Mouse (Mus musculus) cerebellum, adult 11-12 months (tissue): ENCODE results near the gene Erc1.
"Not testable (repeated sequence)": the region's sequence is repeated elsewhere in the genome, so short reads cannot be mapped to it uniquely, and the experiment has no call there.

ENCODE experiments used
- DNase-seq: peaks from one replicate; pipeline ENCODE4 v3.0.0; 2022

The Erc1 gene

DNA sequence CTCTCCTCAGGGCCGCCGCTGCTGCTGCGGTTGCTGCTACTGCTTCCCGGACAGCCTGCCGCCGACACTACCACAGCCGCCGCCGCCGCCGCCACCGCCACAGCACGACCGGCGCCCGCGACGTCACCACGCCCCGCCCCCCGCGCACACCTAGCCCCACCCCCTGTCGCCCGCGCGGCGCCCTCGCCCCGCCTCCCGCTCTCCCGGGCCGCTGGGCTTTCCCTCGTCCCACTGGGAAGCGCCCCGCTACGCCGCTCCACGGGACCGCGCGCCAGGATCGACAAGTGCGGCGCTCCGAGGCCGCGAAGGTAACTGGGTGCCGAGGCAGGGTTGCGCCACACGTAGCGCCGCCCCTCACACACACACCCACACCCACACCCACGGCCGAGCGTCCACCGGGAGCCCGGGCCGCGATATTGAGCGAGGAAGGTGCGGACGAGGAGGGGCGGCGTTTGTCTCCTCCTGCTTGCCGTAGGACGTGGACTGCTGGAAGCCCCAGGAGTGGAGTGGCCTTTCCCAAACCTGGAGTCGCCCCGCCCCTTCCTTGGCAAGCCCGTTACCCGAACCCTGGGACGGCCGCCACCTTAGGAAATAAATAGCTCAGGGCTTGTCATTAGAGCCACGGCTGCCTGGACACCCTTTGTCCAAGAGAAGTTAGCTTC is at the start of gene Erc1:
Gene Erc1 (minus strand): TSS at position 134 of the 662 bp plus-strand sequence.
- DNase-seq, result peak; percentile 99

GRCm38 (mm10) chr6:119892711-119893110 is 44.7 kb upstream of the Erc1 start:
- no peak for DNase-seq

DNA sequence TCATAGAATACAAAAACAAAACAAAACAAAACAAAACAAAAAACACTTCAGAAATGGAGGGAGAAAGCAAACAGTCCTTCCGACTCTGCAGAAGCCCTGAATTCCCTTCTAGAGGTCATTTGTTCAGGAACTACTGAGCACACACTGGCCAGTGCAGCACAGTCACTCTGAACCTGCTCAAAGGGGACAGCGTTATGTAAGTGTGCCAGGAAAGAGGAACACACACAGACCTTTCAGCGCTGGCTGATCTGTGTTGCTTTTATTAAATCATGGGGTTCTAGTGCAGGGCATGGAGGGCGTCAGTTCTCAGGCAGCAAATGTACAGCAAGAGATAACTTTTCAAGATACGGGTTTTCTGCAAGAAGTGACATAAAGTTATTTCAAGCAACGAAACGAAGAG is 35.2 kb upstream of the Erc1 start:
- DNase-seq, result no peak

DNA sequence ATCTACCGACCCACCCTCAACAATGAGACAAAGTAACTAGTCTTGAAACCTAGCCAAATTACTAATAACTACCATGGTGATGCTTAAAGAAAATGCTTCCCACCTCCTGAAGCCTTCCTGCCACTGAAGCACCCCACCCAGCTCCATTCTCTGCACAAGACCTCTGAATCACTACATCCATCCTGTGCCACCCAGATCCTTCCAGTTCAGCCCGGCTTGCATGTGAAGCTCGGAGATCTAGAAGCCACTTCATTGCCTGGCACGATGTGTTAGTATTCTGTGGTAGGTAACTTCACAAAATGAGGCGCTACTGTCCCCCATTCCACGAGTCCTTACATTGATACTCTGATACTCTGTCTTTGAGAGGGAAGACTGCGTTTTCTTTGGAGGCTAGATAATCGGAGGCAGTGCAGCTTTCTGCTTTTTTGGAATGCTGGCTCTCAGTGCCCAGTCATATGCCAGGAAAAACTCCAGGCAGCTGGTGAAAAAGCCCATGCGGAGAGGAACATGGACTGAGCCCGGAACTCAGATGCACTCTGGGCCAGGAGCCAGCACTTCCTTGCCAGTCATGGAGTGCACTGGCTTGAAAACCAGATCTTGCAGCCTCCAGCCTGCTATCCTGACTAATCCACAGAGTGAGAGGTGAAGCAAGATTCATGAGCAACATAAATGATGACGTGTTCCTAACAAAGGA is 16.5 kb upstream of the Erc1 start:
- DNase-seq, result peak; percentile 98

DNA sequence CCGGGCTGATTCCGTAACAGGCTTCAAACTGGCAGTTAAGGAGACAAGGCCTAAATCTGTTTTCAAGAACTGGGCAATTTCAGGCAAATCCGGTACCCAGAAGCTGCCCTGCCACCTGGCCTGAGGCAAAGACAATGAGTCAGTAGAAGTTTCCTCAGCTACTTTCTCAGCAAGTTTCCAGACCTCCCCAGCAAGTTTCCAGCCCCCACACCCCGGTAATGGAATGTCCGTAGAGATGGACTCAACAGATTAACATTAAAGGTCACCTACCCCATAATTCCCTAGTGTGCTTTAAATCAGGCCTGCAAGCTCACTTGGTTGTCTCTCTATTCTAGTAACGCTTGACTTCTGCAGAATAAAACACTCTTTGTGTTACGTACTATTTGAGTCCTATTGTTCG is 13.6 kb upstream of the Erc1 start:
- DNase-seq, result no peak

GRCm38 (mm10) chr6:119860236-119860635 is 12.3 kb upstream of the Erc1 start:
- DNase-seq, result no peak

- no peak for DNase-seq
These were observed 7.5 kb upstream of the Erc1 start for GRCm38 (mm10) chr6:119855471-119855870.

DNA sequence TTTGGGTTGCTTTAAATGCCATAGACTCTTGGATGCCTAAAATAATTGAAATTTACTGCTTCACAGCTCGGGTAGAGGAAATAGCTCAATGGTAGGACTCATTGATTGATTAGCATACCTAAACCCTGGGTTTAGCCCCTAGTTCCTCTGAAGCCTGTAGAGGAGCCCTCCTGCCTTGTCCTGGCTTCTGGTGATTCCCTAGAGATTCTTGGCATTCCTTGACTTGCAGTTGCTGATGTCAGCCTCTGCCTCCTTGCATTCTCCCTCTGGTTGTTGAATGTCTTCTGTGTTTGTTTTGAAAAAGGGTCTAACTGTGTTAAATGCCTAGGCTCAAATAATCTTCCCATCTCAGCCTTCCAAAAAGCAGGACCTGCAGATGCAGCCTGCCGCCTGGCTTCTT is 6.2 kb upstream of the Erc1 start:
- DNase-seq, result no peak

- DNase-seq, result no peak
These were observed 1.9 kb upstream of the Erc1 start for GRCm38 (mm10) chr6:119849858-119850257.

- no peak for DNase-seq
These were observed 1.4 kb upstream of the Erc1 start for GRCm38 (mm10) chr6:119849348-119849709.

DNA sequence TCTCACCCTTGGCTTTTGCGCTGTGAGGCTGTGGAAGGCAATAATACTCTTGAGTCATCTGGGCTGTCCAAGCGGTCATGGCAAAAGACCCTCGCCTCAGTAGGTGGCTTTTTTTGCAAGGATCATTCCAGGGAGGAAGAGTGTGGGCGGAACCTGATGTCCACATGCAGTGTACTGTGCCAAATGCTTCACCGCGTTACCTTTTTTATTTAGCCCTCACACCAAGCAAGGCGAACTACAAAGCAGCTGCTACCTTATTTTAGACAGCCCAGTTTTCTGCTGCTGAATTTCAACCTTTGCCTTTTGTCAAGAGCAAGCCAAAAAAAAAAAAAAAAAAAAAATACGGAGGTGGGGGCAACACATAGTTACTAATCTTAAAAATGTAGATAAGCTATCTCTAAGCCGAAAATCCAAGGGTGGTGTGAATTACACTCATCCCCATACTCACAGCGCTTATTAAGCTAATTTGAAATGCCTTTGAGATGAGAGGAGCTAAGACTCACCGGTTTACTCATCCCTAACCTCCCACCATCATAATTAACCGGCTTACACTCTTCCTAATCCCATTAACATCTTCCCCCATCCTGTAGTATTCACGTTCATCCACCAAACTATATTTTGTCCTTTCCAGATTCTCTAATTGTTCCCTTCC is 855 bp upstream of the Erc1 start:
- DNase-seq, result no peak

- DNase-seq, result no peak
These were observed 391 bp downstream of the Erc1 start for GRCm38 (mm10) chr6:119847518-119848033.

GRCm38 (mm10) chr6:119846751-119847517 is 1.0 kb downstream of the Erc1 start:
- no peak for DNase-seq

- DNase-seq, result peak; percentile 79
These were observed 18.0 kb downstream of the Erc1 start for GRCm38 (mm10) chr6:119829951-119830350.

- no peak for DNase-seq
These were observed 19.8 kb downstream of the Erc1 start for GRCm38 (mm10) chr6:119828165-119828564.

- DNase-seq, result no peak
These were observed 21.3 kb downstream of the Erc1 start for GRCm38 (mm10) chr6:119826701-119827100.

- no peak for DNase-seq
These were observed 25.8 kb downstream of the Erc1 start for GRCm38 (mm10) chr6:119822216-119822615.

DNA sequence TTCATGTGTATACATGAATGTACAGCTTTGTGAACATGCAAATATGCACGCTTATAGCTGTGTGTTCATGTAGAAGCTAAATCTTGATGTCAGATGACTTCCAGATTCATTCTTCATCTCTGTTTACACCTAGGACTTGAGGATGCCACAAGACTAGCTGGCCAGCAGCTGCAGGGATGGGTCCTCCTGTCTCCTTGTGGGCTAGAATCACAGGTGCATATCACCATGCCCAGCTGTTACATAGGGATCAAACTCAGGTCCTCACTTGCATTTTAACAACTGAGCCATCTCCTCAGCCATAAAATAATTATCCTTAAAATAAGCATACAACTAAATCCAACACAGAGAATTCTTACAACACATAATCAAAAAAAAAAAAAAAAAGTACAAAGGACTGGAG is 26.8 kb downstream of the Erc1 start:
- DNase-seq, result no peak

DNA sequence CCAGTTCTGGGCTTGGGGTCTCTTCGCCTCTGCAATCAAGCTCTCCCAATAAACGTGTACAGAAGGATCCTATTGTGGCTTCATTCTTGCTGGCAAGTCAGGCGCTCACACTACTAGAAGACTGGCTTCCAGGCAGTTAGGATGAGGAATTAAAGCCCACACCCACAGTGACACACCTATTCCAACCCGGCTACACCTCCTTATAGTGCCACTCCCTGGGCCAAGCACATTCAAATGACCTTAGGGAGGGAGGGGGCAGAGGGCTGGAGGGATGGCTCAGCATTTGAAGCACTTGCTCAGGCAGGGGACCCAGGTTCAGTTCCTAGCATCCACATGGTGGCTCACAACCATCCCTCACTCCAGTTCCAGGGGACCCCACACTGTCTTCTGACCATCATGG is 29.4 kb downstream of the Erc1 start:
- no peak for DNase-seq

DNA sequence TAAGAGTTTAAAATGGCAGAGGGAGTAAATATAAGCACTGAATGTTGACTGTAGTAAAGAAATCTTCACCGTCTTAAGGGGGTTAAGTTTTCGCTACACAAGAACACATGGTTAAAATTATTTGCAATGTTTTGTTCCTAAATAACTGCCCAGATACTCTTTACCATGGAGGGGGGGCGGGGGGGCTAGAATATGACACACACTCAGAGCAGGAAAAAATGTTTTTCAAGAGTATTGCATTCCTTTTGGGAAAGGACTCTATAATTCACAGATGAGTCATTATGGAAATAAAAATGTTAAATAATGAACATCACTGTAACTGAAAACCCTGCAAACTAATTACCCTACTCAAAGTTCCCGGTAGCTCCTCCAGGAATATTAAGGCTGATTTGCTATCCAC is 32.5 kb downstream of the Erc1 start:
- DNase-seq, result no peak

- DNase-seq, result not testable (repeated sequence)
These were observed 34.9 kb downstream of the Erc1 start for GRCm38 (mm10) chr6:119813055-119813454.

DNA sequence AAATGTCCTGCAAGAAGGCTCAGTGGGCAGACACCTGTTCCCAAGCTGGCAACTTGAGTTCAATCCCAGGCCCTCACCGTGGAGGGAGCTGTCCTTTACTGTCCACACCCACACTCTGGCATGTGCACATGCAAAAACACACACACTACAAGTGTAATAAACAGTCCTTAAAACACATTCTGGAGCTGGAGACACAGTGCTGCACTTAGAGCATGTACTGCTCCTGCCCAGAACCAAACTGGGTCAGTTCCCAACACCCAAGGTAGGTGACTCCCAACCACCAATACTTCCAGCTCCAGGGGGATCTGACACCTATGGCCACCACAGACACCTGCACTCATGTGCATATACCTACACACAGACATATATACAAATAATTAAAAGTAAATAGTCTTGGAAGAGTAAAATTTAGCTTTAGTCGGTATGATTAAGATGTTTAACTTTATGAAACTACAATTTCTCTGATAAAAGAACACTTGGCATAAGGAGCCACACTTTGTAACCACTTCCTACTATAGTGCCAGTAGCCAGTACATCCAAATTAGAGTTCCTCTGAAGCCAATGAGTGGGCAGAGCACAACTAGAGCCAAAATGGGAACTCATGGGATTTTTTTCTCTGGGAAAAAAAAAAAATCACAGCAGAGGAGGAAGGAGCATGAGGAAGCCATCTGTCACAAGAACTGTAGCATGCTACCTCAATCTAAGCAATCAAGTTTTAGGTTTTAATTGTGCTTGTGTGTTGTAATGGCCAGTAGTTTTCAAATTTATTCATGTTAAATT is 39.1 kb downstream of the Erc1 start:
- DNase-seq, result peak; percentile 69
